Mouse (Mus musculus) neural tube, embryonic 13.5 days (tissue): ENCODE measurements around the gene Ptpn14. TPM values are rescaled to one million over a fixed set of nuclear protein-coding genes. Genes with fewer than 3 reads are reported as not detected.

Experiments used
- ATAC-seq: fragments of 200-750 bp; cut with Nextera tagmentation; 2 replicates; pipeline ENCODE4 v1.8.0; 2017; ENCODE audit warnings: low read depth, mild to moderate bottlenecking, moderate TSS enrichment, moderate library complexity
- H3K27ac ChIP-seq: fragments of 300-500 bp; sonication (generic); replicated peaks from 2 replicates; pipeline ENCODE4 v1.5.1; 2015; ENCODE audit warnings: moderate library complexity, mild to moderate bottlenecking, inconsistent platforms
- H3K27me3 ChIP-seq: fragments of 300-500 bp; sonication (generic); 2 replicates; pipeline ENCODE4 v1.6.1; 2015; ENCODE audit warnings: mild to moderate bottlenecking, inconsistent platforms
- H3K36me3 ChIP-seq: fragments of 300-500 bp; sonication (generic); 2 replicates; pipeline ENCODE4 v1.6.1; 2015; ENCODE audit warnings: mild to moderate bottlenecking, inconsistent platforms
- H3K4me1 ChIP-seq: fragments of 300-500 bp; sonication (generic); replicated peaks from 2 replicates; pipeline ENCODE4 v1.6.1; 2015; ENCODE audit warnings: inconsistent platforms
- H3K4me2 ChIP-seq: fragments of 300-500 bp; sonication (generic); 2 replicates; pipeline ENCODE4 v1.6.1; 2015; ENCODE audit warnings: inconsistent platforms, mild to moderate bottlenecking, moderate library complexity
- H3K4me3 ChIP-seq: fragments of 300-500 bp; sonication (generic); 2 replicates; pipeline ENCODE4 v1.5.1; 2015; ENCODE audit warnings: mild to moderate bottlenecking, inconsistent platforms
- H3K9ac ChIP-seq: fragments of 300-500 bp; sonication (generic); 2 replicates; pipeline ENCODE4 v1.6.1; 2015; ENCODE audit warnings: moderate library complexity, mild to moderate bottlenecking, inconsistent platforms
- H3K9me3 ChIP-seq: fragments of 300-500 bp; sonication (generic); 2 replicates; pipeline ENCODE4 v1.6.1; 2016; ENCODE audit warnings: inconsistent platforms
- WGBS: fragments of 180-500 bp; shearing (Covaris S2); methylation state at CpG from one replicate; pipeline ENCODE4 v1.1.7; 2015; 5-methylcytosine and 5-hydroxymethylcytosine counted together
- polyA plus RNA-seq: library from polyadenylated mRNA; unstranded; fragments of >200 nt; fragmentation: Nextera tagmentation; extraction: Ambion mirVana; gene quantifications from 2 replicates; pipeline ENCODE4 v1.2.1, GENCODE M21; 2015

Ptpn14 gene
- polyA plus RNA-seq, 1 experiment from 2014 or later, result 1.9 TPM

DNA sequence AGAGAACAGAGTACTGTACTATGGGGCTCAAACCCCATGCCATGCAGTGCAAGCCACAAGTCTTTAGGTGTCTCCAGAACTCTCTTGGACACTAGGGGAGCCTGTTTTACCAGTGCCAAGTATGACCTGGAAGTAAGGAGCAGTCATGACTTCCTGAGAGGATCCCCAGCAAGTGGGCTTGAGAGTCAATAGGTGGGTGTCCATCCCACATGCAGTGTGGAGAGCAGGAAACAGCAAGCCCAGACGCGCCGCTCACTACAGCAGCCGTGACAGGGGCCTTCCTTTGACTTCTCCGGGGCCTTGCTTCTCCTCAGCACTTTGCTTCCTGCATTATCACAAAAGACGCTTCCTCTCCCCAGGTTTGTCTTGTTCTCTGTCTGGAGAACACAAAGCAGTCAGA lies 27.9 kb upstream of the Ptpn14 start:
- ATAC-seq, result no peak
- no peaks in the 10 kb centered on the region for H3K9me3 ChIP-seq
- no peaks in the 10 kb centered on the region for H3K27me3 ChIP-seq
- no peak overlapping the region for H3K4me3 ChIP-seq
- H3K36me3 ChIP-seq, result no peaks in the 10 kb centered on the region
- 77% methylated on average over 6 of the region's 6 CpGs for WGBS
- no peak overlapping the region for H3K4me2 ChIP-seq
- no peaks in the 10 kb centered on the region for H3K4me1 ChIP-seq
- no peak overlapping the region for H3K27ac ChIP-seq
- H3K9ac ChIP-seq, result no peak overlapping the region

DNA sequence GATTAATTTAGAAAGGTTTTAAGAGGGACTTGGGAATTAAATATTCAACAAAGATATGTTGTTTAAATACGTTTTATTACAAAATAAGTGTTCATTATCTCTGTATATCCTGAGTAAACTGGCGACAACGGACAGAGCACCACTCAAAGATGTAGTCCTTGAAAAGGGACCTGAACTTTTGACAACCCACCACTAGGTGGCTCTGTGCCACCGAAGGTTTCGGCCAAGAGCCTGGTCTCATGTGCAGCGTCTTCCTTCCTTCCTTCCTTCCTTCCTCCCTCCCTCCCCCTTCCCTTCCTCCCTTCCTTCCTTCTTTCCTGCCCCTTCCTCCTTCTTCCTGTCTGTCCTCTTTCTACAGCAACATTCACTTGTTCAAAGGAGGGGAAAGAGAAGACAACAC lies 27.1 kb upstream of the Ptpn14 start:
- H3K27me3 ChIP-seq, result no peaks in the 10 kb centered on the region
- ATAC-seq, result no peak
- no peak overlapping the region for H3K4me3 ChIP-seq
- no peaks in the 10 kb centered on the region for H3K4me1 ChIP-seq
- H3K36me3 ChIP-seq, result no peaks in the 10 kb centered on the region
- no peaks in the 10 kb centered on the region for H3K9me3 ChIP-seq
- WGBS, result 2% methylated on average over 6 of the region's 6 CpGs
- H3K4me2 ChIP-seq, result no peak overlapping the region
- no peak overlapping the region for H3K27ac ChIP-seq
- no peak overlapping the region for H3K9ac ChIP-seq

GRCm38 (mm10) chr1:189703156-189703555 lies 24.9 kb upstream of the Ptpn14 start:
- Histone ChIP-seq H3K27me3 (no peaks in the 10 kb centered on the region), H3K36me3 (no peaks in the 10 kb centered on the region), H3K27ac (no peak overlapping the region), H3K4me1 (peaks cover 6% of the 10 kb centered on the region), H3K4me2 (no peak overlapping the region), H3K4me3 (no peak overlapping the region), H3K9me3 (no peaks in the 10 kb centered on the region), H3K9ac (no peak overlapping the region)
- 61% methylated on average over 7 of the region's 7 CpGs for WGBS
- no peak for ATAC-seq

DNA sequence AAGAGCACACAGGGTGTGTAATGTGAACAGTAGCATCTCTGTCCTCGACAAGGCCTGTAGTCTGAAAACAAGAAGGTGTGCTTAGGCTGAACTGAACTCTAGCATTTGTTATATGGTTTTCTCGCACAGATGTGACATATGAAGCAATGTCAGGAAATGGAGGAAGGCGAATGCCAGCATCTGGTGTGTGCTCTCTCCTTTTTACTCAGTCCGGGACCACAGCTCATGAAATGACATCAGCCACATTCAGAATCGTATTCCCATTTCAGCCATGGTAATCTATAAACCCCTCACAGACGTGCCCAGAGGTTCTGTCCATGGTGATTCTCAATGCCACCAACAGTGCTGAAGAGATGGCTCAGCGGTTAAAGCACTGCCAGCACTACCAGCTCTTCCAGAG lies 24.5 kb upstream of the Ptpn14 start:
- Histone ChIP-seq H3K9me3 (no peaks in the 10 kb centered on the region), H3K4me2 (no peak overlapping the region), H3K27me3 (no peaks in the 10 kb centered on the region), H3K4me3 (no peak overlapping the region), H3K27ac (no peak overlapping the region), H3K4me1 (peaks cover 6% of the 10 kb centered on the region), H3K9ac (no peak overlapping the region), H3K36me3 (no peaks in the 10 kb centered on the region)
- no peak for ATAC-seq
- 82% methylated on average over 7 of the region's 7 CpGs for WGBS

DNA sequence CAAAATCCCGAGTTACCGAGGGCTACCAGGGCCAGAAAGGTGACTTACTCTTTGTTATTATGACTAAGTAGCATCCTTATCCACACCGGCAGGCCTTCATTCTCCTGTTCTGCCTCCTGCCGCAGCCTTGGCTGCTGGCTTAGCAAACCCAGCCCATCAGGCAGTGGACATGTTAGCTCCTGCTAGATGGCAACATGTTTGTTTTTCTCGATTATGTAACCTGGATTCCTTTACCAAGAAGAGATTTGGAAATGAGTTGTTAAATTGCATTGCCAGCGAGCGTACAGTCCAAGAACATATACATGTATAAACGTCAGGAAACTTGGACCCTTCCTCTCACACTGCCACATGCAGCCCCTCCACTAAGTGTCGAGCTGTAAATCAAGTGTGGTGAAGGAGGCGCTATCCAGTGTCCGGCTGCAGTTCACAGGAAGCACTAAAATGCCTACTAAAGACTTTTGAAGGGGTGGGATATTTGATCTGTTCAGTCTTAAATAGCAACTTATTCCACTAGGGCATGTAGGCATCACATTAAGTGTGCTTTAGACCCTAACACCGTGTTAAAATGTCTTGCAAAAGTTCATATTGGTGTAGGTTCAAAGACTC lies 21.9 kb upstream of the Ptpn14 start:
- 59% methylated on average over 12 of the region's 12 CpGs for WGBS

DNA sequence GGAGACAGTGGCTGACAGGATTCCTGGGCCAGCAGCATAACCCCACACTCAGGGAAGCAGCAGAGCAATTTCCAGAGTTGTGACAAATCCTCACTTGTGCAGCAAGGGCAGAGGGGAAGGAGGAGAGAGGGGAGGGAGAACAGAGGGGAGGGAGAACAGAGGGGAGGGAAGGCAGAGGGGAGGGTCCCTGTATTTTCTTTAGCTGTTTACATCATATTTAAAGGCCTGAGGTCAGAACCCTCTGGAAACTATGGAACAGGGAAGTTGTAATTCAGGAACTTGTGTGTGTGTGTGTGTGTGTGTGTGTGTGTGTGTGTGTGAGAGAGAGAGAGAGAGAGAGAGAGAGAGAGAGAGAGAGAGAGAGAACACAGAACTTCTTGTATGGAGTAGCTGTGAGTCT lies 21.1 kb upstream of the Ptpn14 start:
- Histone ChIP-seq H3K4me3 (no peak overlapping the region), H3K27ac (no peak overlapping the region), H3K36me3 (no peaks in the 10 kb centered on the region), H3K9ac (no peak overlapping the region), H3K27me3 (no peaks in the 10 kb centered on the region), H3K4me2 (no peak overlapping the region), H3K9me3 (no peaks in the 10 kb centered on the region), H3K4me1 (peaks cover 12% of the 10 kb centered on the region)
- ATAC-seq, result no peak

More for the DNA sequence above, 21.9 kb upstream of the Ptpn14 start:
- H3K27ac ChIP-seq, result no peak overlapping the region
- peaks cover 12% of the 10 kb centered on the region for H3K4me1 ChIP-seq
- no peak overlapping the region for H3K4me3 ChIP-seq
- no peak overlapping the region for H3K9ac ChIP-seq
- H3K9me3 ChIP-seq, result no peaks in the 10 kb centered on the region
- no peaks in the 10 kb centered on the region for H3K36me3 ChIP-seq
- ATAC-seq, result no peak
- H3K4me2 ChIP-seq, result no peak overlapping the region
- H3K27me3 ChIP-seq, result no peaks in the 10 kb centered on the region

DNA sequence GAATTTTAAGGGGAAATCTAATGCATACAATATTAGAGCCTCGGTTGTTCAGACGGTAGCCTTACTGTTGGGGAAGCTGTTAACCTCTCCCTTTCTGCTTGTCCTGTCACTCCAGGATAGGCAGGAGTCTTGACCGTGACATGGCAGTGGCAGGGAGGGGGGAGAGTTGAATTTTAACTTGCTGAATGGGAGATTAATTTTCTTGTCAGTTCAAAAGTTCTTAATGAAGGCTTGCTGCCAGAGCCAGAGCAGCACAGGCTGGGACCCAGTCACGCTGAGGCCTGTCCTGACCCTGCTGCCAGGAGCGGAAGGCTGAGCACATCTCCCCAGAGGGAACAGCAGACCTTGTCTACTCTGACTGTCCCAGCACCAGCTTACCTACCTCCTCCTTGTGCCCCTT lies 20.6 kb upstream of the Ptpn14 start:
- ATAC-seq, result no peak
- Histone ChIP-seq H3K4me3 (no peak overlapping the region), H3K4me2 (no peak overlapping the region)

DNA sequence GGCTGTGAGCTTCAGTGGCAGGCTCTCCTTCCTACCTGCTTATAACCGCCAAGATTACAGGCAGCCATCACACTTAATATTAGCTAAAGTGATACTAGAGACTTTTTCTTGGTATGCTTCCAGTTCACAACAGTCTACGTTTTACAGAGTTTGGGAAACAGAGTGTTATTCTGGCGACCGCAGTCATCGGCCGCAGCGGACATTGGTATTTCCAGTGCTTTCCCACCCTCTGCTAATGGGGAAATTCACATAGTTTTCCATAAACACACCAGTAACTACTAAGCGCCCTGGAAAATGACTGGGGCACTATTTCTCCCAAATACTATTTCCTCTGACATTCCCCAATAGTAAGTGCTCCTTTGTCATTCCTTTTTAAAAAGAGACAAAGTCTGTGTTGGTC lies 19.1 kb upstream of the Ptpn14 start:
- H3K4me3 ChIP-seq, result no peak overlapping the region
- H3K4me1 ChIP-seq, result peaks cover 12% of the 10 kb centered on the region
- no peaks in the 10 kb centered on the region for H3K9me3 ChIP-seq
- ATAC-seq, result no peak
- no peaks in the 10 kb centered on the region for H3K27me3 ChIP-seq
- 70% methylated on average over 8 of the region's 8 CpGs for WGBS
- H3K9ac ChIP-seq, result 0 out of 2 replicates have a peak overlapping the region, but pooled peaks have one; percentile 3
- no peaks in the 10 kb centered on the region for H3K36me3 ChIP-seq
- no peak overlapping the region for H3K4me2 ChIP-seq
- no peak overlapping the region for H3K27ac ChIP-seq

More for the DNA sequence above, 20.6 kb upstream of the Ptpn14 start:
- no peaks in the 10 kb centered on the region for H3K27me3 ChIP-seq
- no peaks in the 10 kb centered on the region for H3K9me3 ChIP-seq
- H3K36me3 ChIP-seq, result no peaks in the 10 kb centered on the region
- no peak overlapping the region for H3K27ac ChIP-seq
- no peak overlapping the region for H3K9ac ChIP-seq
- H3K4me1 ChIP-seq, result peaks cover 12% of the 10 kb centered on the region
- WGBS, result 24% methylated on average over 5 of the region's 5 CpGs

GRCm38 (mm10) chr1:189715915-189716797 lies 11.9 kb upstream of the Ptpn14 start:
- H3K4me1 ChIP-seq, result no peaks in the 10 kb centered on the region
- H3K9ac ChIP-seq, result no peak overlapping the region
- no peaks in the 10 kb centered on the region for H3K27me3 ChIP-seq
- 0 out of 2 replicates have a peak, but pooled peaks cover 3% of the 10 kb centered on the region for H3K9me3 ChIP-seq
- 71% methylated on average over 19 of the region's 19 CpGs for WGBS
- no peak overlapping the region for H3K4me2 ChIP-seq
- no peak overlapping the region for H3K27ac ChIP-seq
- no peaks in the 10 kb centered on the region for H3K36me3 ChIP-seq
- no peak for ATAC-seq
- H3K4me3 ChIP-seq, result no peak overlapping the region

GRCm38 (mm10) chr1:189717546-189717945 lies 10.5 kb upstream of the Ptpn14 start:
- H3K27ac ChIP-seq, result no peak overlapping the region
- no peaks in the 10 kb centered on the region for H3K36me3 ChIP-seq
- whole genome bisulfite sequencing, result 91% methylated on average over 11 of the region's 11 CpGs
- H3K9ac ChIP-seq, result no peak overlapping the region
- H3K4me2 ChIP-seq, result no peak overlapping the region
- 0 out of 2 replicates have a peak, but pooled peaks cover 3% of the 10 kb centered on the region for H3K9me3 ChIP-seq
- no peak for ATAC-seq
- no peaks in the 10 kb centered on the region for H3K27me3 ChIP-seq
- H3K4me1 ChIP-seq, result no peaks in the 10 kb centered on the region
- H3K4me3 ChIP-seq, result no peak overlapping the region

GRCm38 (mm10) chr1:189718600-189718999 lies 9.5 kb upstream of the Ptpn14 start:
- Histone ChIP-seq H3K4me2 (no peak overlapping the region), H3K9ac (no peak overlapping the region), H3K9me3 (0 out of 2 replicates have a peak, but pooled peaks cover 3% of the 10 kb centered on the region), H3K4me3 (no peak overlapping the region), H3K27ac (no peak overlapping the region), H3K4me1 (no peaks in the 10 kb centered on the region), H3K27me3 (no peaks in the 10 kb centered on the region), H3K36me3 (no peaks in the 10 kb centered on the region)
- WGBS, result 70% methylated on average over 5 of the region's 5 CpGs
- no peak for ATAC-seq

- no peak overlapping the region for H3K9ac ChIP-seq
- no peaks in the 10 kb centered on the region for H3K36me3 ChIP-seq
- H3K27ac ChIP-seq, result no peak overlapping the region
- peaks cover 42% of the 10 kb centered on the region for H3K4me1 ChIP-seq
- 74% methylated on average over 4 of the region's 4 CpGs for WGBS
- no peak for ATAC-seq
- peaks cover 47% of the 10 kb centered on the region for H3K27me3 ChIP-seq
- H3K4me3 ChIP-seq, result no peak overlapping the region
- no peak overlapping the region for H3K4me2 ChIP-seq
- no peaks in the 10 kb centered on the region; the same call in 1 of the 2 replicates for H3K9me3 ChIP-seq
Observed at GRCm38 (mm10) chr1:189726121-189726520, 1.9 kb upstream of the Ptpn14 start.
